Mouse (Mus musculus): ENCODE data around the gene Tmem110.

The Tmem110 gene

DNA sequence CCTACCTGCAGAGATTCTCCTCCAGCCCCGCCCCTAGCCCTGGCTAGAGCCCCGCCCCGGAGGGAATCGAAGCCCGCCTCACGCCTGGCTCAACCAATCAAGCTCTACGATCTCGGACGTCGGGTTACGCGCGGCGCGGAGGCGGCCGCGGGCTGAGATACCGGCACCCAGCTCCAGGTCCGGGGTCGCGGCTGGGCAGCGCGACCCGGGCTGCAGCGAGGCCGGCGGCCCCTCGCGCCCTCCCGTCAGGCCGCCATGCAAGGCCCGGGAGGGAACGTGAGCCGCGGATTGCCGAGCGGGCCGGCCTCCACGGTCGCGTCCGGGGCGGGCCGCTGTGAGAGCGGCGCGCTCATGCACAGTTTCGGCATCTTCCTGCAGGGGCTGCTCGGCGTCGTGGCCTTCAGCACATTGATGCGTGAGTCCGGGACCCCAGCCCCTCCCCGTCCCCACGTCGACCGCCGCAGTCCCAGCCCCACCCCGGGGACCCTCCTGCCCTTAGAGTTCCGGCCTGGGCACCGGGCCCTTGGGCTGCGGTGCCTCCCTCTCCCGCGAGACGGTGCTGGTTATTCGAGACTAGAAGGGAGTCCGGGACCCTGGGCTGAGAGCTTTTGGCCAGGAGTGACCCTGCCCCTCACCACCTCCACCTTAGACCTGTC is at the start of gene Tmem110:
Tmem110 (plus strand) TSS at position 115 of the 656 bp plus-strand sequence.
- peak; percentile 90 for DNase-seq

DNA sequence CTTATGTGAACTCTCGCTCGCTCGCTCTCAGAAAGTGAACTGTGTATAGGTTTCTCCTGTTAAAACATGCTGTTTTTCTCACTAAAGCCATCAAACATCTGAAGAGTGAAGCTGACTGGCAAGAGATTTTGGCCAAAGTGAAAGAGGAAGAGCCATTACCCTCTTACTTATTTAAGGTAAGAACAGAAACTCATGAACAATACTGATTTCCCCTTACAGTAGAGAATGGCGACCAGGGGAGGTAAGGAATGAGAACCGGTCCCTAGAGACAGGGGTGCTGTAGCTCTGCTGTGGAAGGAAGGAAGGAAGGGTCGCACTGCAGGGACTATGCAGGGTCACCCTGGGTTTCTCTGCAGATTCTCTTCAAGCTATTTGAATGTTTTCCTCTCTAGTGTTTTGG is 40.8 kb upstream of the Tmem110 start:
- no peak for DNase-seq

DNA sequence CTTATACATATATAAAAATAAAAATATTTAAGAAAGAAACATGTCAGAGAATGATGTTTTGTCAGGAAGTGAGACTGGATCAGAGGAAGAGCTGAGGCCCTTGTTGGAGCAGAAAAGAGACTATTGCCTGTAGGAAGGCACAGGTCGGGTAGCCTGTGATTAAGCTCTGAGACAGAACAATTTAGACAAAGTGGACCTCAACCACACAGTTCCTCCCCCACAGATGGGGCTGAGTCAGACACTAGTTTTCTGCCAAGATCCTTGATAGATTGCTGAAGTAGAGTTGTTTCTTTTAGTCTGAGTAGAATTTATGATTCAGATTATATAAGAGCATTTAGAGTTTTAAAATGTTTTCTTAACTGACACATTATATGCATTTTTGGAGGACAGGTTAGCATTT is 35.9 kb upstream of the Tmem110 start:
- DNase-seq: peak; percentile 54

DNA sequence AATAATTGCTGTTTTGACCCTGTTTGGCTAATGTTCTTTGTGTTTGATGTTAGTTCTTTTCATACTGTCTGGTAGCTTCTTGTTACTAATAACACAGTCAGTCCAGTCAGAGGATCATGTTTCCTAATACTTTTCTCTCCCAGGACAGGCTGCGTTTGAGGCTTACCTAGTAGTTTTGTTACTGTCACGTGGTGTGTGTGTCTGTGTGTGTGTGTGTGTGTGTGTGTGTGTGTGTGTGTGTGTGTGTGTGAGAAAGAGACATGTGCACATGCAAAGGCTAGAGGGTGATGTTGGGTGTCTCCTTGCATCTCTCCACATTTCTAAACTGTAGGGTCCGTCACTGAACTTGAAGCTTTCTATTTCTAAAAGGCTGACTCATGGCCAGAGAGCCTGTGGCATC is 32.5 kb upstream of the Tmem110 start:
- no peak for DNase-seq

DNA sequence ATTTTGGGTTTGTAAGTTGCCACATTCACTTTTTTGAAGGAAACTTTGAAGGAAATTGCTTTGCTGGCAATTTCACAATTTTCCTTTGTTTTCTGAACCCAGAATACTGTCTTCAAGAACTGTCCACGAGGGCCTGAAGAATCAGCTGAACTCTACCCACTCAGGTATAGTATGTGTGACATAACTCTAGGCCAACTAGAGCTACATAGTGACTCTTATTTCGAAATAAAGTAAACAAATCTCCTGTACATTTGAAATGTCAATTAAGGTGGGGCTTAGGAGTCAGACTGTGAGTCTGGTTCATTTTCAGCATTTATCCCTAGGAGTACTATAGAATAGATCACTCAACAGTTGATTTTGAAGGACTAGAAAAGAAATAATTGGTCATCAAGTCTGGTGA is 23.6 kb upstream of the Tmem110 start:
- no peak for DNase-seq

DNA sequence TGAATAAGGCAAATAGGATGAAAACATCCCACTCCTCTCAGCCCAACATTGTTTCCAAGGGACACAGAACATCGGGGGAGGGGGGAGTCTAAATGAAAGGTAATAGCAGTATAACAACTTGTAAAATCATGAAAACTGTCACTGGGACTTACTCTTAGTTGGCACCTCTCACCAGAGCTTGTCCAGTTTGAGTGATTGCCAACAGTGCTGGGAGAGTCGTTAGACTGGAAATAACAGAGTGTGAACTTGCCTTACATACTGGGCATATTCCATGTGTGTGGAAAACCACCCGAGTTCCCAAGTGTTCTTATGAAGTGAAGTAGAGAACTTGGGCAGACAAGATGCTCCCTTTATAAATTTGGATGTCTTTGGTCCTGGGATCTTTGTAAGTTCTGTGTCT is 4.3 kb upstream of the Tmem110 start:
- DNase-seq: no peak

DNA sequence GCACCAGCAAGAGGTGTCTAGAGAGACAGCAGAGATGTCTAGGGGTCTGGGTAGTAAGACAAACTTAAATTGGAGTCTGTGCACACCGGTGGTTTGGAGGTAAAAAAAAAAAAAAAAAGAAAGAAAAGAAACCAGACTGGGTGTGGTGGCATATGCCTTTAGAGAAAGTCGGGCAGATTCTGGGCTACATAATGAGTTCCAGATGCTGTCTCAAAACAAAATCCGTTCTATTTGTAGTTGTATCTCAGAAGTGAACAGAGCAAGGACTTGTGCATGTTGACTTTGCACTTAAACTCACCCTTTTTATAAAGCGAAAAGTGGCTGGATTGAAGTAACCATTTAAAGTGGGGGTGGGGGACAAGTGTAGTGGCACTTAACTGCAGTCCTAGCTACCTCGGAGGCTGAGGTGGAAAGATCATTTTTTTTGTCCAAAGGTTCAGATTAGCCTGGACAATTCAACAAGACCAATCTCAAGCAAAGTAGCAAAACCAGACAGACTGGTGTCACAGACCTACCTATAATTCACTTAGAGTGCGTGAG is 864 bp upstream of the Tmem110 start:
- DNase-seq: no peak

DNA sequence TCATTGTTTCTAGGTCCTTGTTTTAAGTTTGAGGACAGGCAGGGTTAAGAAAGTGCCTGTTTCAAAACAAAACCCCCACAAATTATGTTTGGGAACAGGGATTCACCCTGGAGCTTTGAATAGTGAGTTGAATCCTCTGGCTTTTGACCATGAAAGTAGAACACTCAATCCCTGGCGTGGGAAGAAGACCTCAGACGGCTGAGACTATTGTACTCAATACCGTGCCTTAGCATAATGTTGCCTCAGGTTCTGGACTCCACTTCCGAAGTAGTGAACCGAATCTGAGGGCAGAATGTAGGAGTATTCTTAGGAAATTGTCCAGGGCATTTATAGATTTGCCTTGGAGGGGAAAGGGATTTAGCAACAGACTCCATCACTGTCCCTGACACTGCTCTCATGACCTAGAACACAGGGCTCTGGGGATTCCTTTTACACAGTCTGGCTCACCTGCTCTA is 342 bp upstream of the Tmem110 start:
- no peak for DNase-seq

DNA sequence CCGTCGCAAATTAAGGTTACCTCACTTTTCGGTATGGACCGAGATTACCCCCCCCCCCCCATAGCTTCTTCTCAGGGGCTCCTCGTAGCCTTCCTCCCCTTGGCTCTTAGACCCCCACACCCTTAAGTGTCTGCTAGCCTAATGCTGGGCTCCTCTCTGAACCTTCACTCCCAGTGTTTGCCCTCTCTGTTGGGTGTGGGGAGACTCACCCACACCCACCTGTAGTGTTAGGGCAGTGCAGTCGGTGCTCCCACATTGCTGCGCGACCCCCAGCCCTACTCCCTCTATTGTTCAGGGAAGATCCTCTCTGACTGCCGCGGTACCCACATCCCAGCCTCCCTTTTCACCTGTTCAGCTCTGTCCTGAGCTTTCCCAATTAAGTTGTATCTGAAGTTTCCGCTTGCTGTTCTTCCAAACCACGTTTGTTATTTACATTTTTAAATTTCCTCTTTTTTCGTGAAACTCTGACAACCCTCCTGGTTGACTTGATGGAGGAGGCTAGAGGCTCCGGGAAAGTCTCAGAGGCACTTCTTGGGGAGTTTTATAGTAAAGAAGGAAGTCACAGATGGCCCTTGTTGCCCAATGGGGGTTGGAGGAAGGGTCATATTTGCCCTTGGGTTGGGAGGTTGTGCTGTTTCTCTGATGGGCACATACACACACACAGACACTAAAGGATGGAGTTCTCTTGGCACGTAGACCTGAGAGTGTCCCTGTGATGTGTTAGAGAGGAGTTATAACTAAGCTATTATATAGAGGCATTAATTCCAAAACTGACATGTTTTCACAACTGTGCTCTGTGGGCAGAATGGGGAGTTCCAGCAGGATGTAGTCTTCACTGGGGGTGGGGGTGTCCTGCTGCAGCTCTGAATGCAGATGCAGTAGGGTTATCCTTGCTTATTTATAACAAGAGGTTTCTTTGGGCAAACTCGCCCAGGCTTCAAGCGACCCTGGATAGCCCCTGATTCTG is 1.1 kb downstream of the Tmem110 start:
- DNase-seq: no peak

DNA sequence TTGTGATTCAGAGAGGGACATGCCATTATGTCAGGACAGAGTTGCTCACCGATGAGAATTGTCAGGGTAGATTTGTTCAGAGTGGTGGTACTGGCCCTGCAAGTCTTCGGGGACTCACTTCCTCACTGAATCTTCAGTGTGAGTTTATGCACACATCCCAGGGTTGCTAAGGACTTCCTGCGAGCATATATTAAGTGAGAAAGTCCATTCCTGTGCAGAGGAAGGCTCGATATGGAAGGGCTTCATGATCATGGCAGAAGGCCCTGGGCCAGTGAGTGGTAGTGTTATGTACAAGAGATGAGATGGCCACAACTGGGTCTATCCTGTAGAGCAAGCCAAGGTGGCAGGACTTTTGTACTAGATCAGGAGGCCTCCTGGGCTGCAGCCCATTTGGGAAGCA is 2.1 kb downstream of the Tmem110 start:
- no peak for DNase-seq

DNA sequence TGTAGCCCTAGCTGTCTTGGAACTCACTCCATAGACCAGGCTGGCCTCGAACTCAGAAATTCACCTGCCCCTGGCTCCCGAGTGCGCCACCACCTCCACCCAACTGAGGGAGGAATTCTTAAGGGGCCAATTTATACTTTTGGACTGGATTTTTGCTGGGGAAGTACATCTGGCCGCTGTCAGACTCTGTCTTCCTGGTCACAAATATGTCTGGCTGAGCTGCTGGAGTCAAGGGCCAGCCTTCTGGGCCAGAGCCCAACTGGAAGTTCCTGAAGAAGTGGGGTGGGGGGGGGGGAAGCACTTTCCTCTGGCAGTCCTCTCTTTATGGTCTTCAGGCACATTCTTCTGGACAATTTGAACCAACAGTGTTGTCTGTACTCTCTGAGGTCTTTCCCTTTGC is 2.7 kb downstream of the Tmem110 start:
- no peak for DNase-seq

DNA sequence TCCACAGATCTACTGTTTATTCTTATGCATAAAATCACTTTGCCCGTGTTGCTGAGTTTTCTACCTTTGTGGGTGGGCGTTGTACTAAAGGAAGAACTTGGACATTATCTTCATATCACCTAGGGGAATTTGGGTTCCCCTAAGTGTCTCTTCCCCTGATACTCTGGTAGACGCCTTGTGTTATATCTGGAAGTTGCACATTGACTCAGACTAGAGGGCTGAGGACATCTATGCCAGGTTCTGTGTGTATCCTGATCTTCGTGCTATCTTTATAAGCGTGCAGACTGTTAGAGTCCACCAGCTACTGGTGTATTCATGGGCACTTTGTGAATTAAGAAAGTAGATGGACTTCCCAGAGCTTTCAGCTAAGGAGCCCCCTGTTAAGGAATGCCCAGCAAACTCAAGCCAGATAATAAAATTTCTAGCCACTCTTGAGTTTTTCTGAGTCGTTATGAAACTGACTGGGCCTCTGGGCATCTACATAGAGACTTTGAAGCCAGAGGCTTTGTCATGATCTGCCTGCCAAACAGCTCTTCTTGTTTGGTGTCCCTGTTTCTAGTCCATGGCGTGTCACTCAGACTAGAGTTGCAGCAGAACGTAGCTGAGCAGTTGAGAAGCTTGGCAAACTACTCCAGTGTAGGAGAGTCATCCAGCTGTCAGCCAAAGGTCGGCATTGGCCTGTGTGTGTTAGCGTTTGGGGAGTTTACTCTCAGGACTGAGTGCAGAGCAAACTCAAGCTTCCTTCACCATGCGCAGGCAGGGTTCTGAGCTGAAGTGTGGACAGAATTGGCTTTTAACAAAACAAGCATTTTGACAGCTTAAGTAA is 3.5 kb downstream of the Tmem110 start:
- DNase-seq: no peak

DNA sequence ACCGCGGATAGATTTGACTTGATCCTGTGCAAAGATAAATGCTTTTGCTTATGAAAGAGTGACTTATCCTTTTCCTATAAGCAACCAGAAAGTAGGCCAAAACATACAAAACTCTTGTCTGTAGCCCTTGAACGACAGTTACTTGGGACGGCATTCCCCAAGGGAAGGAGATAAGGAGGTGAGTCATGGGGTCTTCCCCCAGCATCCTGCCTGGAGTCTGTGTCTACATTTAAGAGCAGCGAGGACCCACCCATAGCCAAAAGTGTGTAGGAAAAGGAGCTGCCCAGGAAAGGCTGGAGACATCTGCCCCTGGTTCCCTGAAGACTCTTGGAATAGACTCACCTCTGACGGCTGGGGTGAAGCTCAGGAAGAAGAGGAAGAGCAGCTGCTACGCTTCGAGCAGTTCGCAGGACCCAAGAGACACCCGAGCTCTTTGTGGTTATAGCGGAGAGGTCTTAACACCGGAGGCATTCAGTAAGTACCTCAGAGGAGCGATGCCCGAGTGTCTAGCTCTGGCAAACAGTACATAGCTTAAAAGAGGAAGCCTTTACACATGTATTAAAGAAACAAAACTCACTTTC is 12.1 kb downstream of the Tmem110 start:
- DNase-seq: no peak

DNA sequence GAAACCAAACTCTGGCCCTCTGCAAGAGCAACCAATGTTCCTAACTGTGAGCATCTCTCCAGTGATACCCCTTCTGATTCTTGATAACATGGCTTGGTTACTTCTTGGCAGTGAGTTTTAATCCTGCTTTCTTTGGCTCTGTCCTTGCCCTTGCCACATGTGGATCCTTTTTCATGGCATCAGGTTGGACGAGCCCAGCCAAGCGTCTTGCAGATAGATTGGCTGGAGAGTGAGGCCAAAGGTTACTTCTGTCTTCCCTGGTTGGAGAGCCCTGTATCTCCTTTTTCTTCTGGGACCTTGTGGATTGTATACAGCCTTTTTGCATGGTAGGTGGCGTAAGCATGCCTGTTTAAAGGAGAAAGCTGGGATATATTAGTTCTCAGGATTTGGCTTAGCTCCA is 18.3 kb downstream of the Tmem110 start:
- DNase-seq: no peak

DNA sequence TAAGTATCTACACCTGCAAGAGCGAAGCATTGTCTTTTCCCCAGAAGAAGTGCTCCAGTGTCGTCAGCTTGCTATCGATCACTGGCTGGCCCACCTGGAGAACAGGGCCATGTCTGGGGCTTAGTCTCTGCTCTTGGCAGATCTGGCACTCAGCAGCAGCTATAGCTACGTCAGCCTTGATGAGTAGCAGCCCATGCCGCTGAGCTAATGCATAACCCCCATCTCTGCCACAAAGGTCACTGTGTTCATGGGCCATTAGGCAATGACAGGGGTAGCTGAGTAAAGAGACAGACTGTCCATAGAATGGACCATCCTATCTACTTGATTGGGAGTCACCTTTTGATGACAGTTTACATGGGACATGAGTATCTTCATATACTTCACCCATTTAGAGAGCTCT is 25.1 kb downstream of the Tmem110 start:
- DNase-seq: no peak

DNA sequence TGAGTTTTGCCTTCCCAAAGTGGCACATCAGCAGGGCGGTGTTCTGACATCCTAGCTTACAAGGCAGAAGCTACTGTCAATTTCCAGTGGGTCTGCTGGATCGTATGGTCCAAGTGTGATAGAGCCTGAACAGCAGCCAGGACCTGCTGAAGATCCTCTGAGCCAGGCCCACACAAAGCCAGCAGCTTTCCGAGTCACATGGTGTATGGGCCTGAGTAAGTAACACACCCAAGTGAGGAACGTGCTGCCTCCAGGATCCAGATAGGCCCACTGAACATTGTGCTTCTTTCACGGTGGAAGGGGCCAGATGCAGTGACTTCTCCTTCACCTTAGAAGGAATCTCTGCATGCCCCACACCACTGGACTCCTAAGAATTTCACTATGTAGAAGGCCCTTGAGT is 26.9 kb downstream of the Tmem110 start:
- no peak for DNase-seq

DNA sequence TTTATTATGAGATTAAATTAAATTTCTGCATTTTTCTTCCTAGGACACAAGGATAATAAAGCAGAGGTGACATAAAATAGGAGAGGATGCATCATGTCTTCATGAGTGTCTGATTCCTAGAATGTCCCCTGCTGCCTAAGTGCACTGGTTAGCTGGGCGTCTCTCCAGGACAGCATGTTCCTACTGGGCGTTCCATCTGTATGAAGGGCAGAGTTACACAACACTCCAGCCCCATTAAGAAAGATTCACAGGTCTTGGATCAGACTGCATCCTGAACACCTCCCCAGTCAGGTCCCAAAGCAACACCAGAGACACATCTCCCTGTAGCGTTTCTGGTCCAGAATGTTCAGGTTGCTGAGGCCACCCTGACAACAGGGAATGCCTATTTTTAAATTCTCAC is 29.9 kb downstream of the Tmem110 start:
- no peak for DNase-seq

DNA sequence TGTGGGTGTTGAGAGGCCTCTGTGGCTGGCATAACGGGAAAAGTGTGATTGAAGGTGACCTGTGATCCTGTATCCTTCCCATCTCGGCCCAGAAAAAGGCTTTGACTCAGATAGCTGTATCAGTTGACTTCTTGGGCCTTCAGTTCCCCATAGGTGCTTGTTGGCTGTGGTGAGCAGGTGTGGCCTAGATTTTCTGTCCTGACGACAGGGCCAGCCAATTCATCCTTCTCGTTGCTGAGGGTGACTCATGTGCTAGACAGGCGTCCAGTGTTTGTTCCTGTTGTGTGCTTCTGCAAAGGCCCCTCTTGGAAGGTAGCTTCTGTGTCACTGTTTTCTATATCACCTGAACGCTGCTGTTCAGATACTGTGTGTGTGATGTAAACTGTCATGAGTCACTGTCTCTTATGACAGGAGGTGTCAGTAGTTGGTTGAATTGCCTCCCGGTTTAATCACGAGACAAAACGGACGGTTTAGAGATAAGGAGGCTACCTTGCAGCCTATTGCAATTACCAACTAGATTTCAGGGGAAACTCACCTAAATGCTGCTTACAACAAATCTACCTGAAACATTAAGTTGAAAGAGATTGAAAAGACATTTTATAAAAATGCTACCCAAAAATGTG is 31.6 kb downstream of the Tmem110 start:
- DNase-seq: peak; percentile 25

DNA sequence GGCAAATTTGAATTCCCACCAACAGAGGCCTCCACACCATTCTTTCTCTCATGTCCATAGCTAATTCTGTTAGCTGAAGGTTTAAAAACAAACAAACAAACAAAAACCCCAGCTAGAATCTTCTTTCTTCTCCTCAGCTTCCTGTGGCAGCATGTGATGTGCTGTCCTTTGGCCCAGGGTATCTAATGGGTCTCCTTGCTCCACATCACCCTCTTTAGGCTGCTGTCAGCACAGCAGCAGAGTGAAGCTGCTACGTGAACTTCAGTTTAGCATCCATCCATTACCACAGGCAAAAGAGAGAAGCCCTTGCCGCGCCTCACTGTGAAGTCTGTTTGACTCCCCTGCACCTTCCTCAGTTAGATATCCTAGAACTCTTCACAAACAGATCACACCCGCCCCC is 32.6 kb downstream of the Tmem110 start:
- DNase-seq: no peak

DNA sequence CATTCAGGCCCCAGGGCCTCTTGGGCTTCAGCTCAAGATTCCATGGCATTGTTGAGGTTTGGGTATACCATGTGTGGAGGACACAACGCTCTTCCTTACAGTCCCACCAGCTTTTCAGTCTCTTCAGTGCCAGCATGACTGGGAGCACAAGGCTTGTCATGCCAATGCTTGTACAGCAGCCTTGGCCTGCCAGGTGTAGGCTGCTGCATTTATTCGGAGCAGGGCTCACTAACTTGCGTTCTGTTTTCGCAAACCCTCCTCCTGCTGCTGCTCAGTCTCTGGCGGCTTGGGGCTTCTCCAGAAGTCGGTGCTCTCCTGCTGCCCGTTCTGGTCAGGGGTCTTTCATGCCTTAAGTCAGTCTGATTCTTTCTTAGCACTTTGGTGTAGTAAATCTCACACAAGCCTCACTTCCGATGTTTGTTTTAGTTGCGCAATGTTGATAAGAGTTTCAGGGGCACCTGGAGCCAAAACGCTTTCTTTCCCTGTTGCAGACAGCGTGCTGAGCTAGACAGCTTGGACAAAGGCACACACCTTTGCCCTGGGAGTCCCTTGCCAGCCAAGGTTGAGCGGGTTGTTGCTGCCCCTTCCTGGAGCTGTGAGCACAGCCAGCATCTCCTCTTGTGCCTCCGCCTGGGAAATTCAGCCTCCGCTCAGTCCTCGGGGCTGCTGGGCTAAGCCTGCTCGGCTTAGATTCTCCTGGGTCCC is 36.2 kb downstream of the Tmem110 start:
- no peak for DNase-seq

DNA sequence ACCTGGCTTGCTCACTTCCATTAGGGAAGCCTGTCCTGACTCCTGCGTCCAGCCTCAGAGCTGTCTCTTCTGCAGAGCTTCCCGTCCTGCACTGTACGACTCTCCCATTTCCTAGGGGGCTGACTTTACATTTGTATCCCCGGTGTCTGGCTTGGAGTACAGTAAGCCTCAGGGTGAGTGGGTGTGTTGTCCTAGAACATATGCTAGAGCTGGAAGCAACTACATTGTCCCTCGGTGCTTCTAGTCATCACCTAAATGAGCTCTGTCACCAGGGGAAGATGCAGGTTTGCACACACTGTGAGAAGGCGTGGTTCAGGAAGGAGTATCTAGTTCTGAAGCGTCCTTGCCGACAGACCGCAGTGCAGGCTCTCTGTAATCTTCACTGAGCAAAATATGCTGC is 37.0 kb downstream of the Tmem110 start:
- DNase-seq: peak; percentile 33

DNA sequence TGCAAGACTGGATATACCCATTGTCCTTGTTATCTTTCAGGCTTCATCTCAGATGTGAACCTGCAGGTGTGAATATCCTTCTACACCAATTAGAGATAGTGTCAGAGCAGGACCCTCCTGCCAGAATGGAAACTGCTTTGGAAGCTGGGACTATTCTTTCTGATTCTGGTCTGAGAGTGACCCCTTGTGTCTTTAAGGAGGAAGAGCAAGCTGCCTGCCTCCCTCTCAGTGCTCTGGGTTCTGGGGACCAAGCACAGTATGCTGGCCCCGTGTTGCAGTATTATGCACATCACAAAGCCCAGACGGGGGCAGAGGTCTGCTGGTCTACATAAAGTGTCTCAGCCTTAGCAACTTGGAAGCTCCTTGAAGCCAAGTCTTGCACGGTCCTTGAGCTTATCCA is 39.9 kb downstream of the Tmem110 start:
- DNase-seq: no peak
